Mouse (Mus musculus) cerebellum, adult 2 months (tissue): ENCODE measurements around the gene Amdhd2. TPM values are rescaled to one million over a fixed set of nuclear protein-coding genes. Genes with fewer than 3 reads are reported as not detected.

Source experiments
- DNase-seq, 2 experiments: peaks; one replicate each; pipeline ENCODE4 v3.0.0; 2021
- H3K27ac ChIP-seq: fragments of 200-500 bp; 2 replicates; pipeline ENCODE4 v1.5.1; 2012; ENCODE audit warnings: low read length, control low read depth, inconsistent platforms; ENCODE audit not compliant: insufficient read depth
- H3K27me3 ChIP-seq: fragments of 200-500 bp; 2 replicates; pipeline ENCODE4 v1.6.1; 2012; ENCODE audit warnings: inconsistent platforms, mild to moderate bottlenecking, low read length, moderate library complexity; ENCODE audit not compliant: control insufficient read depth, insufficient read depth
- H3K4me1 ChIP-seq: fragments of 200-500 bp; 2 replicates; pipeline ENCODE4 v1.6.1; 2011; ENCODE audit warnings: low read length; ENCODE audit not compliant: control insufficient read depth, insufficient read depth
- H3K4me3 ChIP-seq: fragments of 200-500 bp; replicated peaks from 2 replicates; pipeline ENCODE3; 2011; ENCODE audit warnings: mild to moderate bottlenecking, low read depth, low read length, control low read depth; ENCODE audit not compliant: insufficient read depth
- CTCF ChIP-seq: fragments of 200-500 bp; IDR thresholded peaks from 2 replicates; pipeline ENCODE4 v1.5.1; 2011; ENCODE audit warnings: low read depth, mild to moderate bottlenecking, control low read depth, low read length, moderate library complexity, borderline replicate concordance; ENCODE audit not compliant: insufficient read depth
- POLR2A ChIP-seq: fragments of 200-500 bp; IDR thresholded peaks from 2 replicates; pipeline ENCODE4 v1.6.1; 2011; ENCODE audit warnings: low read length, control low read depth, borderline replicate concordance; ENCODE audit not compliant: insufficient read depth
- WGBS: fragments of 180-500 bp; shearing (Covaris S2); methylation state at CpG from one replicate; pipeline ENCODE4 v1.1.7; 2018; 5-methylcytosine and 5-hydroxymethylcytosine counted together
- polyA plus RNA-seq: library from polyadenylated mRNA; depleted of rRNA; stranded (reverse); fragments of >200 nt; gene quantifications from 2 replicates; pipeline ENCODE4 v1.2.3, GENCODE M21; 2012

The Amdhd2 gene
- polyA plus RNA-seq, 1 experiment: 37.0 TPM

DNA sequence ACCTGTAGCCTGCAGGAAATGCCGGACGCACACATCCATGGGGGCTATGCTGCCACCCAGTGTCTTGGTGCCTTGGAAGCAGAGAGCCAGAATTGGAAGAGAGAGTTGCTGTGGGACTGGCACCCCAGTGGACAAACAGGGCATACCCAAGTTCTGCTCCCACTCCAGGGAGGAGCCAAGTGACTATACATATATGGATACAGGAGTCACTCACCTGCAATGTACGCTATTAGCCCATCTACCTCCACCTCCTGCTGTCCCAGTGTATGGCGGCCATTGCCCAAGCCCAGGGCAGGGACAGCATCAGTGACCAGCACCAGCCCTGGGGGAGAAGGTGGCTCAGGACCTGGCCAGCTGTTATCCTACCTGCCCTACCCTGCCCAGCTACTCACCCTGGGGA, 6.0 kb downstream of the Amdhd2 start:
- H3K27me3 ChIP-seq: no peaks in the 10 kb centered on the region
- no peak for DNase-seq
- TF ChIP-seq CTCF (no peak), POLR2A (no peak)
- H3K4me1 ChIP-seq: peaks cover 2% of the 10 kb centered on the region
- WGBS: 93% methylated on average over 4 of the region's 4 CpGs
- no peak overlapping the region for H3K4me3 ChIP-seq
- H3K27ac ChIP-seq: no peak overlapping the region

DNA sequence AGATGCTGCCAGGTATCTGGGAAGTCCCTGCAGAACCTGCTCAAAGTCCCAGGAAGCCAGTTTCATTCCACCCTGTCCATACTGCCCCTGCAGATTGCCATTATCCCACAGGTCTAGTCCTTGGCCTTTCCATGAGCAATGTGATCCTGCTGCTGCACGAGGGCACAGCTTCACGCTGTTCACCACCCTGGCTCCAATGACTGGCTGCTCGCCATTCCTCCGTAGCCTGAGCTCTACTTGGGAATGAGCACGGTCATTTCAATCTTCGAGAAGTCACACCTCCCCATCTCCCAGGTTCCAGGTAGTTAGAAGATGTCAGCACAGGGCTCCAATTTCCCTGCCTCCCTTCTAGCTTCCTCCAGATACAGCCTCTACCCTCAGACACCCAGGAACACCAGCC, 6.4 kb downstream of the Amdhd2 start:
- WGBS: 78% methylated on average over 6 of the region's 6 CpGs
- Histone ChIP-seq H3K27me3 (no peaks in the 10 kb centered on the region), H3K27ac (no peak overlapping the region), H3K4me3 (no peak overlapping the region), H3K4me1 (peaks cover 2% of the 10 kb centered on the region)
- TF ChIP-seq CTCF (no peak), POLR2A (no peak)
- no peak for DNase-seq

DNA sequence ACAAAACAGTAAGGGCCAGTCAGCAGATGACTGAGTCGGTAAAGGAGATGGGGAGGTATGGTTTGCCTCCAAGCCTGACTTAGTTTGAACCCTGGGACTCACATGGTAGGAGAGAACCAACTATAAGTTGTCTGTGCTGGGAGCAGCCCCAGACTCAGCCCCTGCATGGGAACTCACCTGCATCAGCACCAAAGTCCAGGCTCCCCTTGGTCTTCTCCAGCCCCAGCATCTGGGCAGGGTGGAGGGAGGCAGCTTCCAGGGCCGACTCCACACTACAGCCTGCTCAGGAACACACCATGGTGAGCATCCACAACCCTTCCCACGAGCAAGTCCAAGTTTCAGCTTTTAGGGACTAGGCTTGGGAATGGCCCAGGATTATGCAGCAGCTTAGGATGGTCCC, 7.2 kb downstream of the Amdhd2 start:
- WGBS: 81% methylated on average over 3 of the region's 3 CpGs

DNA sequence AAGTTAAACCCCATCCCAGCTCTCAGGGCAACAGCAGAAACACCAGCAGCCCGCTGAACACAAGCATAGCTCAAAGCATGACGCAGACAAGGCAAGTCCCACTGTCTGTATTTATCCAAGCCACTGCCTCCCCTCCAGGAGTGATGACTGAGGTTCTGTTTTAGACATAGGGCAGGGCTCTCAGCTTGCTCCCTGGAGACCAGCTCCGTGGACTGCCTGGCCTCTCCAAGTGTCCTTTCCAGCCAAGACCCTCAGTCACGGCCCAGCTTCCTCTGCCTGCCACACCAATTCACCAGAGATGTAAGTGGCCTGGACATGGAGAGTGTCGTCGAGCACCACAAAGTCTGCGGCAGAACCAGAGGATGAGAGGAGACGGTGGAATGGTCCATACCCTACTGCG, 7.8 kb downstream of the Amdhd2 start:
- no peak for TF ChIP-seq CTCF
- TF ChIP-seq POLR2A: no peak
- no peak overlapping the region for H3K4me3 ChIP-seq
- WGBS: 88% methylated on average over 9 of the region's 9 CpGs

More for the DNA sequence above, 7.2 kb downstream of the Amdhd2 start:
- no peak for TF ChIP-seq CTCF
- no peak for TF ChIP-seq POLR2A
- Histone ChIP-seq H3K27ac (no peak overlapping the region), H3K27me3 (no peaks in the 10 kb centered on the region), H3K4me3 (no peak overlapping the region), H3K4me1 (peaks cover 4% of the 10 kb centered on the region; the same call in 1 of the 2 replicates)
- DNase-seq: no peak

DNA sequence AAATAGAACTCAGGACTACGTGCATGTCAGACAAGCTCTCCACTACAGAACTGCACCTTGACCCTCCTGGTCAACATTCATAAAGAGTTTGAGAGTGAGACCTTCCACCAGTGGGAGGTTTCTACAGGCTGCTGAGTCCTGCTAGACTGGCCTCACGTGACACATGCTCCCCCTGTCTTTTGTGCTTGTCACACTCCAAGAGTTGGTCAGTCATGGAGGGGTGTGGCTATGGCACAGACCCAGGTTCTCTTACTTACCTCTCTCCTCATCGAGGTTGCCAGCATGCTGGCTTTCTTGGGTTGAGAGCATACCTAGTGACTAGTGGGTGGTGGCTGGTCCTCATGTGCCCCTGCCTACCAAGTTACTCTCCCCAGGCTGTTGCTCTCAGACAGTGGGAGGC, 9.1 kb downstream of the Amdhd2 start:
- H3K27me3 ChIP-seq: no peaks in the 10 kb centered on the region
- H3K4me3 ChIP-seq: no peak overlapping the region
- DNase-seq: no peak
- peaks cover 4% of the 10 kb centered on the region; the same call in 1 of the 2 replicates for H3K4me1 ChIP-seq
- H3K27ac ChIP-seq: no peak overlapping the region
- 60% methylated on average over 3 of the region's 3 CpGs for WGBS
- no peak for TF ChIP-seq CTCF
- no peak for TF ChIP-seq POLR2A

More for the DNA sequence above, 7.8 kb downstream of the Amdhd2 start:
- H3K4me1 ChIP-seq: peaks cover 4% of the 10 kb centered on the region; the same call in 1 of the 2 replicates
- no peaks in the 10 kb centered on the region for H3K27me3 ChIP-seq
- no peak overlapping the region for H3K27ac ChIP-seq
- no peak for DNase-seq

DNA sequence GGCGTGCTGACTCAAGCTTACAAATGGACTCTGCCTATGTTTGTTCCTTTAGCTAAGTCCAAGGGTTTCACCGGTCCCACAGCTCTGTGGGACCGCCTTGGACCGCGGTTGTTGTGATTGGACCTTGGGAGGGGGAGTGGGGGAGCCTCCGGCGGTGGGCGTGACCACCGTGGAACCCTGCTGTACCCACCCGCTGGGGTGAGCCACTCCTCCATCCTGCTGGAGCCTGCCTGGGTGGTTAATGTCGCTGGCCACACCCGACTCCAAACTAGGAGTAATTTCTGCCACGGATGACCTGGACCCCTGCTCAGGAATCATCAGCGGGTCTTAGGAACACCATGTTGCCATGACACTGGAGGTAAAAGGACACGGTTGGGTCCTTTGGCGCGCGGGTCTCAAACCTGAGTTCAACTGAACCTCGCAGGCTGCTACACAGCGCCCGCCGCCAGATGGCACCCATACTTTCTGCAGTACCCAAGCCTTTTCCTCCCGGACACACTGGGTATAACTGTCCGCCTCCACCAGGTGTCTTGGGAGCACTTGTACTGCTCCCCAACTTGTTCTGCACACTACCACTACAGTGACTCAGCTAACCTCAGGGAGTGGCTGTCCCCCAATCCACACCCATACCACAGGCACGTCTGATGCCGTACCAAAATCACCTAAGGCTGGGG, 11.5 kb downstream of the Amdhd2 start:
- no peak for TF ChIP-seq POLR2A
- peak; percentile 88 for TF ChIP-seq CTCF
- Histone ChIP-seq H3K4me3 (peak overlapping the region; percentile 58), H3K27ac (no peak overlapping the region), H3K4me1 (peaks cover 4% of the 10 kb centered on the region; the same call in 1 of the 2 replicates), H3K27me3 (no peaks in the 10 kb centered on the region)
- 2% methylated on average over 26 of the region's 26 CpGs for WGBS
- peak; percentile 80 to 84 for DNase-seq

DNA sequence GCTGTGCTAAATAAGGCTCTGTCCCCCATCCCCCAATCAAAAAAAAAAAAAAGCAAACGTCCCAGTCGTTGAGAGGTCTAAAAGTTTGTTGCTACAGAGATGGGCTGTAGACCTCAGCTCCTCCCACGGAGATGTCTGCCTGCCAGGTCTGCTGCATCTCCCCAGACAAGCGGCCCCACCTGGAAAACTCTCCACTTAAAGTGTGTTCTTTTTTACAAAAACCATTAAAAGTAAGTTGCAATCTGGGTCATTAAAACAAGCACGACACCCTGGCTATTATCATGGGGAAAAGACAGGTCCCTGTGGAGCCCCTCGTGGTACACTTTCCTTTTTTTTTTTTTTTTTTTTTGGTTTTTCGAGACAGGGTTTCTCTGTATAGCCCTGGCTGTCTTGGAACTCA, 12.2 kb downstream of the Amdhd2 start:
- H3K27me3 ChIP-seq: no peaks in the 10 kb centered on the region
- DNase-seq: no peak
- H3K27ac ChIP-seq: no peak overlapping the region
- no peak overlapping the region for H3K4me3 ChIP-seq
- no peak for TF ChIP-seq POLR2A
- TF ChIP-seq CTCF: no peak
- peaks cover 4% of the 10 kb centered on the region; the same call in 1 of the 2 replicates for H3K4me1 ChIP-seq
- 17% methylated on average over 7 of the region's 7 CpGs for WGBS

DNA sequence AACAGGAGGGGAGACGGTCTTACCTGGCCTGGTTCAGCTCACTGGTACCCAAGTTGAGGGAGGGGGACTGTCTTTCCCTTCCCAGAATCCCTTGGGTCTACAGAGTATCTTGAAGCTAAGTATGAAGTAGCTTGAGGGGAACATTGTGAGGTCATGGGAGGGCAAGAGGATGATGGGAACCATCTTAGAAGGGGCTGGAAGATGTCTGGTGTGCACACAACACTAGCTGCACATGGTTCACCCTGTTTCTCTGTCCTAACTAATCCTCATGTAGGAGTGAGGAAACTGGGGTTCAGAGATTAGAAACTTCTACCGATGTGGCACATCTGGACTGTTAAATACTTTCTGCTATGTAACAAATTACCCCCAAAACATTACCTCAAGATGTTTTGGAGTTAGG, 12.7 kb downstream of the Amdhd2 start, which contains the start of gene Pdpk1:
Gene Pdpk1 (minus strand): TSS at position 101 of the 400 bp plus-strand sequence.
- Histone ChIP-seq H3K27me3 (no peaks in the 10 kb centered on the region), H3K4me3 (peak within 1 kb of the TSS; percentile 58), H3K4me1 (peaks cover 4% of the 10 kb centered on the region; the same call in 1 of the 2 replicates), H3K27ac (no peak within 1 kb of the TSS)
- TF ChIP-seq CTCF (no peak), POLR2A (no peak)
- DNase-seq: no peak
- 87% methylated on average over 2 of the region's 2 CpGs for WGBS
